Mouse (Mus musculus) kidney, embryonic 14.5 days (tissue): ENCODE measurements around the gene Plxna2. TPM values are rescaled to one million over a fixed set of nuclear protein-coding genes. Genes with fewer than 3 reads are reported as not detected.
A peak's percentile ranks its signal among the peaks of the same experiment; 100 is the strongest.

Source experiments
- ATAC-seq: fragments of 200-750 bp; cut with Nextera tagmentation; 2 replicates; pipeline ENCODE4 v1.8.0; 2017; ENCODE audit warnings: moderate number of reproducible peaks, mild to moderate bottlenecking, moderate TSS enrichment, moderate library complexity; ENCODE audit not compliant: low FRiP score, low TSS enrichment
- H3K27ac ChIP-seq: fragments of 300-500 bp; sonication (generic); 2 replicates; pipeline ENCODE4 v1.5.1; 2014; ENCODE audit warnings: low read depth, mild to moderate bottlenecking, low read length, moderate library complexity, mixed read lengths
- H3K27me3 ChIP-seq: fragments of 300-500 bp; sonication (generic); 2 replicates; pipeline ENCODE4 v1.6.1; 2014; ENCODE audit warnings: mild to moderate bottlenecking, low read length; ENCODE audit not compliant: control insufficient read depth, insufficient read depth
- H3K36me3 ChIP-seq: fragments of 300-500 bp; sonication (generic); 2 replicates; pipeline ENCODE4 v1.6.1; 2014; ENCODE audit warnings: low read length, mixed read lengths; ENCODE audit not compliant: control insufficient read depth, insufficient read depth
- H3K4me1 ChIP-seq: fragments of 300-500 bp; sonication (generic); 2 replicates; pipeline ENCODE4 v1.6.1; 2014; ENCODE audit warnings: low read length, mixed read lengths; ENCODE audit not compliant: control insufficient read depth, insufficient read depth
- H3K4me2 ChIP-seq: fragments of 300-500 bp; sonication (generic); replicated peaks from 2 replicates; pipeline ENCODE4 v1.6.1; 2014; ENCODE audit warnings: low read depth, mild to moderate bottlenecking, low read length
- H3K4me3 ChIP-seq: fragments of 300-500 bp; sonication (generic); 2 replicates; pipeline ENCODE4 v1.5.1; 2014; ENCODE audit warnings: mild to moderate bottlenecking, low read length
- H3K9ac ChIP-seq: fragments of 300-500 bp; sonication (generic); 2 replicates; pipeline ENCODE4 v1.6.1; 2014; ENCODE audit warnings: low read depth, mild to moderate bottlenecking, low read length, moderate library complexity
- H3K9me3 ChIP-seq: fragments of 300-500 bp; sonication (generic); 2 replicates; pipeline ENCODE4 v1.6.1; 2016; ENCODE audit warnings: low read length; ENCODE audit not compliant: control insufficient read depth
- WGBS: fragments of 180-500 bp; shearing (Covaris S2); extraction: QIAGEN DNeasy Blood & Tissue Kit; methylation state at CpG from one replicate; pipeline ENCODE4 v1.1.7; 2014; 5-methylcytosine and 5-hydroxymethylcytosine counted together
- polyA plus RNA-seq: library from polyadenylated mRNA; unstranded; fragments of >200 nt; fragmentation: Nextera tagmentation; extraction: Ambion mirVana; gene quantifications from 2 replicates; pipeline ENCODE4 v1.2.1, GENCODE M21; 2014

Gene Plxna2
- polyA plus RNA-seq, 1 experiment from 2014 or later = 7.4 TPM

- no peak for ATAC-seq
- peaks cover 9% of the 10 kb centered on the region for H3K36me3 ChIP-seq
- 94% methylated on average over 6 of the region's 6 CpGs for WGBS
Measured at GRCm38 (mm10) chr1:194643930-194644329, 25.9 kb downstream of the Plxna2 start.

GRCm38 (mm10) chr1:194645898-194646297, 27.9 kb downstream of the Plxna2 start:
- WGBS = 85% methylated on average over 1 of the region's 1 CpGs
- Histone ChIP-seq H3K4me1 (peaks cover 10% of the 10 kb centered on the region; the same call in 1 of the 2 replicates), H3K9ac (no peak overlapping the region)

More at GRCm38 (mm10) chr1:194643930-194644329, 25.9 kb downstream of the Plxna2 start:
- Histone ChIP-seq H3K4me3 (no peak overlapping the region), H3K9me3 (no peaks in the 10 kb centered on the region), H3K4me2 (no peak overlapping the region), H3K27ac (no peak overlapping the region), H3K27me3 (no peaks in the 10 kb centered on the region), H3K9ac (no peak overlapping the region), H3K4me1 (peaks cover 14% of the 10 kb centered on the region; the same call in 1 of the 2 replicates)

GRCm38 (mm10) chr1:194650076-194650475, 32.1 kb downstream of the Plxna2 start:
- H3K27ac ChIP-seq = no peak overlapping the region
- H3K4me1 ChIP-seq = no peaks in the 10 kb centered on the region
- H3K36me3 ChIP-seq = peaks cover 6% of the 10 kb centered on the region; the same call in 1 of the 2 replicates
- no peaks in the 10 kb centered on the region for H3K9me3 ChIP-seq
- no peaks in the 10 kb centered on the region for H3K27me3 ChIP-seq
- no peak overlapping the region for H3K4me3 ChIP-seq
- no peak overlapping the region for H3K9ac ChIP-seq
- H3K4me2 ChIP-seq = no peak overlapping the region
- 72% methylated on average over 1 of the region's 1 CpGs for WGBS
- ATAC-seq = no peak

More at GRCm38 (mm10) chr1:194645898-194646297, 27.9 kb downstream of the Plxna2 start:
- Histone ChIP-seq H3K9me3 (no peaks in the 10 kb centered on the region), H3K4me3 (no peak overlapping the region), H3K27ac (no peak overlapping the region), H3K27me3 (no peaks in the 10 kb centered on the region), H3K4me2 (no peak overlapping the region), H3K36me3 (peaks cover 13% of the 10 kb centered on the region)
- ATAC-seq = no peak

- Histone ChIP-seq H3K4me2 (no peak overlapping the region), H3K9me3 (no peaks in the 10 kb centered on the region), H3K27me3 (no peaks in the 10 kb centered on the region), H3K36me3 (peaks cover 5% of the 10 kb centered on the region; the same call in 1 of the 2 replicates), H3K27ac (no peak overlapping the region), H3K4me1 (no peaks in the 10 kb centered on the region), H3K9ac (no peak overlapping the region), H3K4me3 (no peak overlapping the region)
- no peak for ATAC-seq
- 98% methylated on average over 2 of the region's 2 CpGs for WGBS
Measured at GRCm38 (mm10) chr1:194650566-194650965, 32.5 kb downstream of the Plxna2 start.

GRCm38 (mm10) chr1:194651987-194652386, 34.0 kb downstream of the Plxna2 start:
- Histone ChIP-seq H3K36me3 (peaks cover 5% of the 10 kb centered on the region; the same call in 1 of the 2 replicates), H3K4me1 (no peaks in the 10 kb centered on the region), H3K27me3 (no peaks in the 10 kb centered on the region), H3K4me3 (no peak overlapping the region), H3K9me3 (no peaks in the 10 kb centered on the region), H3K27ac (no peak overlapping the region), H3K4me2 (no peak overlapping the region), H3K9ac (no peak overlapping the region)
- no peak for ATAC-seq
- 67% methylated on average over 3 of the region's 3 CpGs for WGBS

GRCm38 (mm10) chr1:194658459-194659160, 40.6 kb downstream of the Plxna2 start:
- 0 out of 2 replicates have a peak, but pooled peaks cover 7% of the 10 kb centered on the region for H3K4me1 ChIP-seq
- no peaks in the 10 kb centered on the region for H3K27me3 ChIP-seq
- WGBS = 63% methylated on average over 1 of the region's 1 CpGs
- no peak overlapping the region for H3K9ac ChIP-seq
- H3K36me3 ChIP-seq = no peaks in the 10 kb centered on the region
- H3K27ac ChIP-seq = peak overlapping the region; percentile 13; the same call in 1 of the 2 replicates
- H3K9me3 ChIP-seq = no peaks in the 10 kb centered on the region
- no peak overlapping the region for H3K4me2 ChIP-seq
- no peak overlapping the region for H3K4me3 ChIP-seq
- no peak for ATAC-seq

- Histone ChIP-seq H3K9me3 (no peaks in the 10 kb centered on the region), H3K4me2 (no peak overlapping the region), H3K9ac (no peak overlapping the region), H3K27ac (no peak overlapping the region), H3K4me1 (0 out of 2 replicates have a peak, but pooled peaks cover 7% of the 10 kb centered on the region), H3K36me3 (no peaks in the 10 kb centered on the region), H3K4me3 (no peak overlapping the region), H3K27me3 (no peaks in the 10 kb centered on the region)
- 65% methylated on average over 3 of the region's 3 CpGs for WGBS
- no peak for ATAC-seq
Measured at GRCm38 (mm10) chr1:194660426-194661119, 42.6 kb downstream of the Plxna2 start.

- no peak overlapping the region for H3K27ac ChIP-seq
Measured at GRCm38 (mm10) chr1:194663021-194663420, 45.0 kb downstream of the Plxna2 start.

GRCm38 (mm10) chr1:194665715-194666114, 47.7 kb downstream of the Plxna2 start:
- H3K4me1 ChIP-seq = 0 out of 2 replicates have a peak, but pooled peaks cover under 1% of the 10 kb centered on the region
- H3K4me2 ChIP-seq = no peak overlapping the region
- H3K9me3 ChIP-seq = no peaks in the 10 kb centered on the region
- 26% methylated on average over 3 of the region's 3 CpGs for WGBS
- no peaks in the 10 kb centered on the region for H3K36me3 ChIP-seq
- no peak for ATAC-seq
- H3K27ac ChIP-seq = no peak overlapping the region
- H3K4me3 ChIP-seq = no peak overlapping the region
- H3K9ac ChIP-seq = no peak overlapping the region
- H3K27me3 ChIP-seq = no peaks in the 10 kb centered on the region

More at GRCm38 (mm10) chr1:194663021-194663420, 45.0 kb downstream of the Plxna2 start:
- H3K9me3 ChIP-seq = no peaks in the 10 kb centered on the region
- no peak for ATAC-seq
- H3K9ac ChIP-seq = no peak overlapping the region
- no peaks in the 10 kb centered on the region for H3K36me3 ChIP-seq
- no peak overlapping the region for H3K4me2 ChIP-seq
- 0 out of 2 replicates have a peak, but pooled peaks cover 7% of the 10 kb centered on the region for H3K4me1 ChIP-seq
- no peak overlapping the region for H3K4me3 ChIP-seq
- H3K27me3 ChIP-seq = no peaks in the 10 kb centered on the region
